Mouse (Mus musculus) common myeloid progenitor, adult 5-6 weeks (primary cell): ENCODE results near the gene Map3k3. TPM values are rescaled to one million over a fixed set of nuclear protein-coding genes. Genes with fewer than 3 reads are reported as not detected.
A peak's percentile ranks its signal among the peaks of the same experiment; 100 is the strongest.
"Not testable (repeated sequence)": the region's sequence is repeated elsewhere in the genome, so short reads cannot be mapped to it uniquely, and the experiment has no call there.

Experiments used
- ATAC-seq: replicated peaks from 2 replicates; pipeline ENCODE4 v1.8.0; 2016; ENCODE audit warnings: low read depth, mild to moderate bottlenecking, moderate TSS enrichment, inconsistent platforms; ENCODE audit not compliant: poor library complexity, severe bottlenecking
- total RNA-seq: library from RNA; stranded (forward); fragments of 200-1000, 187-1606 nt; gene quantifications from 2 replicates; pipeline ENCODE4 v1.2.3, GENCODE M21; 2017

Gene Map3k3
- total RNA-seq, 1 experiment from 2014 or later: 28.0 TPM

DNA sequence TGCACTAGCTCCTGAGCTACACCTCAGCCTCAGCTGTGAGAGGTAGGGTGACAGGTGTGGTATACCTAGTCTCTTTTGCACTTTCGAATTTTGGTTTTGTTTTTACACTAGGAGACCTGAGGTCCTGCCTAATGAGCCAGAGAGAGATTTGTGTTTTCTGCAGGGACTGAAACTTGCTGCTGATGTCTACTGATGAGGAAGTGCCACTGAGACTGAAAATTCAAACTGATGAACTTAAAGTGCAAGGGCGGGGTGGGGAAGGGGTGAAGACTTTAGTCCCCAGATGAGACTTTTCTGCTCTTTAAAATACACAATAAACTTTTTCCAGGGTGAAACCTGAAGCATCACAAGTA lies 96.0 kb downstream of the Map3k3 start:
- no peak for ATAC-seq

DNA sequence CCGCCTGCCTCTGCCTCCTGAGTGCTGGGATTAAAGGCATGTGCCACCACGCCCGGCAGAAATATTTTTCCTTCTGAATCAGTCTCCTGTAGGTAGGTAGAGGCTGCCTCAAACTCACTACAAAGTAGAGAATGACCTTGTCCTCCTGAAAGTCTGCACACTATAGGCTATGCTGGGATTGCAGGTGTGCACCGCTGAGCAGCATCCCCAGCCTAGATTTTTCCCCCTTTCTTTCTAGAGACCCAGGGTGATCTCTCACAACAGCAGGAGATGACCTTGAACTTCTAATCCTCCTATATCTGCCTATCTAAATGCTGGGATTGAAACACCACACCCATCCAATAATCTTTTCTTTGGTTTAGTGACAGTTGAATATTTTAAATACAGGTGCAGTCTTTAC lies 102.9 kb downstream of the Map3k3 start:
- no peak for ATAC-seq

DNA sequence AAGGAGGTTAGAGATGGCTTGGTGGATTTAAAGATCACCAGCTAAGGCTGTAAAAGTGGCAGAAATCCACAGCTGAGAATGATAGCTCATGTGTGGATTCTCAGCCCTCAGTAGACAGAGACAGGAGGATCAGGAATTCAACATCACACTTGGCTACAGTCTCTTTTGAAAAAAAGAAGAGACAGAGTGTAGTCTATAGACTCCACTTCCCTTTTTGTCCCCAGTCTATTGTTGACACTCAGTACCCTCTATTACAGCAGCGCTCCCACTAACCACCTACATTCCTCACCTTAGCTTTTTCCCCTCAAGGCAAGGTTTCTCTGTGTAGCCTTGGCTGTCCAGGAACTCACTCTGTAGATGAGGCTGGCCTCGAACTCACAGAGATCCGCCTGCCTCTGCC lies 107.3 kb downstream of the Map3k3 start:
- no peak for ATAC-seq

DNA sequence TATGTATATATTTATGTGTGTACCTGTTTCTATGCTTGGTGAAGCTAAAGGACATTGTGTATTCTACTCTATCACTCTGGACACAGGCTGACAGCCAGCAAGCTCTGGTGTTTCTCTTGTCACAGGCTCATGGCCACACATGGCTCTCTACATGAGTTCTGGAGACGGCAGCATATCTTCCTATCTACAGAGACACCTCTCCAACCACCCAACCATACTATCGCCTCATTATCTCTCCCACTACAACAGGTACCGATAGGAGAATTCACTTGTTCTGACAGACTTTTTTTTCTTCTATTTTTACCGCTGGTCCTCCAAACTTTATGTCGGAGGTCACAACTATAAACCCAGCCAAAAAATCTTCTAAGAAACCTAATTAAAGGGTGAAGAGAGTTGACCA lies 107.8 kb downstream of the Map3k3 start:
- no peak for ATAC-seq

DNA sequence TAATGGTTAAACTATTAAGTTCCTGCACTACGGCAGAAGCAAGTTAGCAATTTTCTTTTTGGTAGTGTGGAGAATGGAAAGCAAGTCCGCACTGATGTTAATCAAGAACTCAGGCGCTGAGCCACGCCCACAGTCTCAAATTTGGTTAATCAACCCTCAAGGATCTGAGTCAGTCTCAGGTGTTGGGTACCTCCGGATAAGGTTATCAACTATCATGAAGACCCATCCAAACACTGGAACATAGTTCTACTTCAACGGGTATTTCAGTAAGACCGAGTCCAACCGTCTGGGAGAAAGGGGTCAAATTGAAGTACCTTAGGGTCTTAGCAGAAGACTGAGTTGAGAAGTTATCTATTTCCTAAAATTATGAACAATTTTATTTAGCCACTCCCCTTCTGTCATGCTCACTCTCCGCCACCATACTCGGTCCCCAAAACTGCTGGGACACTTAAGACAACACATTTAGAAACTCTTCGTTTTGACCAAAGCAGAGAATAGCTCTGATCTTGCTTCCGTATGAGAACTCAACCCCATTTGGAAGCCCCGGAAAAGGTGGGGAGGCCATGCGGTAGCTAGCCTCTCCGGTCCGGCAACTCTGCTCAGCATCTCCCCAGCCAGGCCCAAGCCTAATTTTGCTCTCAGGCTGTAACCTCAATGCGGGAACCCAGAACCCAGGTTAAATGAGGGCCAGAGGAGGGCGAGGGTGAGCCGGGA lies 108.4 kb downstream of the Map3k3 start:
- ATAC-seq: peak; percentile 27

DNA sequence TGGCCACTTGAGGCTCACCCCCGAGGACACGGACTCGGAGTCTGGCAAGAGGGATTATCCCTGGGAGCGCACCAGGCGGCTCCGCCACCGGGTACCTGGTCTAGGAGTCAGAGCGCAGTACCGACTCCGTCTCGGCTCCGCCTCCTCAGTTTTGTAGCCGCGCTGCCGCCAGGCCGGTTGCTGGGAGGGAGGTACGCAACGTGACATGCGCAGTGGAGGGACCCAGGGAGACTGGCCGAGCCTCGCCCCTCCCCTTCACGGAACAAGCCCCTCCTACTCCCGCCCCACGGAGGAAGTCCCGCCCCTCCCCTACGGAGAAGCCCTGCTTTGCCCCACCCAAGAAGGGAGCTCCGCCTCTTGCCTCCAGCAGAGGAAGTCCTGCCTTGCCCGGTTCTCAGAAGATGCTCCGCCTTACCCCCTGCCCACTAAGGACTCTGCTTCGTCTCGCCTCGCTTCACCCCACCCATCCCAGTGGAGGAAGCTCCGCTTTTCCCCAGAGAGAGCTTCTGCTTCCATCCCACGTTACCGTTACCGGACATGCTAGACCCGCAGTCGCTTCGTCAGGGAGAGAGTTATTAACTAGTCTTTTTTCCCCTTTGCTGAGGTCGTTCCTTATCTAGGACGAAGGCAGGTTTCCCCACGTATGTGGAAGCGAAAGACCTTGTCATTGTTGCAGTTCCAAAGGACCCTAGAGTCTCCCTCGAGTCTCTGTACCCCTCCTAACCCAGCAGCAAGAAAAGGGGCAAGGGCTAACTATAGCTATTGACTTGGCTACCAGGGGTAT lies 109.2 kb downstream of the Map3k3 start:
- ATAC-seq: peak; percentile 93

DNA sequence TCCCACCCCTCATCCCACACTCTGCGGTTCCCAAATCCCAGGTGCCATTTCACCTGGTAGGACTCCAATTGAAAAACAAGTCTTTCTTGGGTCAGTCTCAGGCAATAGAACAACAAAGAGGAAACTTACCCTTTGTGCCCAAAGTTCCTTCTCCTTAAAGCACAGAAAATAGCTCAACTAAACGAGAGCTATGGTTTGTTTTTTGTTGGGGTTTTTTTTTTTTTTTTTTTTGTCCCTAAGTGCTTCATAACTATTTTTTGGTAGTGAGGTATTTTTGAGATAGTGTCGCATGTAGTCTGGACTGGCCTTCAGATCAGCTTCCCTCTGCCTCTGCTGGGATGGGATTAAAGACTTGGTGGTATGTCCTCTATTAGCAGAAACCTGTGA lies 109.7 kb downstream of the Map3k3 start:
- ATAC-seq: no peak

DNA sequence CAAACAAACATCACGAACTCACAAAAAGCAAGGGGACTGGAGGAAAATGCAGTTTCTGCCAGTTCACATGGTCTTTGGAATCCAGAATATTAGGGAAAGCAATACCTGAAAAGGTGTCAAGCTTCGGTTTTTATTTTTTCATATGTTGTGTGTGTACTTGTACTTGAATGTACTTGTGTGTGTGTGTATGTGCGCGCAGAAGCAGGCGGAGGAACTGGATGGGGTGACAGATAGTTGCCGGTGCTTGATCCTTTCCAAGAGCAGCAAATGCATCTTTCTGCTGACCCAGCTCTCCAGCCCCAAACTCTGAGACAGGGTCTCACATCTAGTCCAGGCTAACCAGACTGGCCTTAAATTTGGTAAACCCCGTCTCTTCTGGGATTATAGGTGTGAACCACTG lies 110.5 kb downstream of the Map3k3 start:
- no peak for ATAC-seq

DNA sequence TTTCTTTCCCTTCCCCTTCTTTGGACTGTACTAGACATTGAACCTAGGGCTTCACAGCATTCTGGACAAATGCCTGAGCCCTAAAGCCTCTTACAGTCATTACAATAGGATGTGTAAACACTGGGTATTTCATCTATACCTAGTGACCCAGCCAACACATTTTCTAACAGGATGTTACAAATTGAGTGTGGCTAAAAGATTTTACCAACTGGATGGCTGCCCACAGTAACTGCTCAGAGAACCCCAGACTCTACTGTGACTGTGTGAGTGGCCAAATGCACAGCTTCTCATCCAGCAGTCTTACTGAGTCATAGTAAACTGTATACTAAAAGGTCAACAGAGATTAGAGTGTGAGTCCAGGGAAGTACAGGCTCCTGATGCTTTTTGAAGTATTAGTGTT lies 110.9 kb downstream of the Map3k3 start:
- no peak for ATAC-seq

DNA sequence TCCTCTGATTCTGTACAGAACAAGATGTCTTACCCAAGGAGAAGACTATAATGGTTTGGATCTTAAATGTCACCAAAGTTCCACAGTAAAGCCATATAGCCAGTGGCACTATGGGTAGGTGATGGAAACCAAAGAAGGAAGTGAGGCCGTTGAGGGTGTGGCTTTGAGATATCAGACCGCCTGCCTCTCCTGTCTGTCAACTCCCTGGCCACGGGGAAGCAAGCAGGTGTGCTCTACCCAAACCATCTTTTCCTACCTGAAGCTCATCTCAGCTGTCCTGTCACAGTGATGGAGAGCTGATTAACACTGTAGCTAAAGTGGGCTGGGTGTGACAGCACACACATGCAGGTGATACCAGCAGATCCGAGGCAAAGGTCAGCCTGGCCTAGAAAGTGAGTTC lies 113.9 kb downstream of the Map3k3 start:
- ATAC-seq: no peak

DNA sequence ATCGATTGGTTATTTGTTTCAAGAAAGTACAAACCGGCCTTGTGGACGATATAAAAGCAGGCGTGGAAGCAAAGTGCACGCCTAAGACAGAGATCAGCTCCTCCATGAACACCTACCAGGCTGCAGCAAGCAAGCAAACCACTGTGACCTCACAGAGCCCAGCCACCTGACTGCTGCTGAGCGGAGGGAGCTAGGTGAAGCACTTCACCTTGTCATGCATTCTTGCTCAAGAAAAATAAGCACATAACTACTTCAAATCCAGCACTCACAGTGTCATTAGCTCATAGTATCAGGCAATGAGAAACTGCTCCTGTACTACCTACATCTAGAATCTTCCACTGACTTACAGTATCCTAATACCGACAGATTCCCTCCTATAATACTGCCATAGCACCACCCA lies 115.6 kb downstream of the Map3k3 start:
- ATAC-seq: not testable (repeated sequence)

DNA sequence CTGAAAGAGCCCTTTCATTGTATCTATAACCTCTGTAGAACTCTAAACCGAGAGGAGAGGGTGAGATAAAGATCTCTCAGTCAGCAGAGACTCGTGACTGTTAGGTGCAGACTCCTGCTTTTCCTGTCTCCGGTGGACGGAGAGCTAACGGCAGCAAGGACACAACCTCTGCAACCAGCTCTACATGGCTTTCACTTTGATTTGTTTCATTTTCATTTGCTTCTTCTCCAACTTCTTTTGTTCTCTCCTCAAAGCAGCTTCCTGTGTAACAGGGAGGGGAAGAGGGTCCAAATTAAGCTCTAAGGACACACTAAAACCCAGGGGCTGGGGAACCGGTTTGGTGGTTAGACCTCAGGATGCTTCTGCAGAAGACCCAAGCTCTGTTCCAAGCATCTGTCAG lies 116.3 kb downstream of the Map3k3 start:
- peak; percentile 15; the same call in 1 of the 2 replicates for ATAC-seq

DNA sequence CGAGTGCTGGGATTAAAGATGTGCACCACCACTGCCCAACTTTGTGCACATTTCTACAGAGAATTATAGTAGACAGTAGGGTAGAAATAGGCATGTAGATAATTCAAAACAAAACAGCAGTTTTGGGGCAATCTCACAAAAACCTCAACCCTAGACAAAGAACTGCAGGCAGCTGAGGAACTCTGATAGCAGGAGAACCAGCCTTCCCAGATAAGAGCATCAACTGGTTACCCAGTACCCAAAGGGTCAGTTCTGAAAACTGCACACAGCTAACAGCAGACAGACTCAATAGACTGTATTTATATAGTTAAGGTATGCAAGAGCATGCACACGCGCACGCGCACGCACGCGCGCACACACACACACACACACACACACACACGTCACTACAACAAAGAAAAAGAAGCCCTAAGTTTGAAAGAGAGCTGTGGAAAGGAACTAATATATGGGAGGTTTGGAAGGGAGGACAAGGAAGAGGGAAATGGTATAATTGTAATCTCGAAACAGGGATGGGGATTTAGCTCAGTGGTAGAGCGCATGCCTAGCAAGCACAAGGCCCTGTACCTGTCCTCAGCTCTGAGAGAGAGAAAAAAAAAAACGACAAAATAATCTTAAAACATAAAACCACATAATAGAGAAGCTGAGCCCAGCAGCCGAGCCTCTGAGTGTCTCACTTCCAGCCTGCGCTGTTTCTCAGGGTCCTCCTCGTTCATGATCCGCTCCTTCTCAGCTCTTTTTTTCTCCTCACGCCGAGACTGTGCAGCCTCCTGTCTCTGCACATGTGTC lies 117.1 kb downstream of the Map3k3 start:
- ATAC-seq: peak; percentile 48

DNA sequence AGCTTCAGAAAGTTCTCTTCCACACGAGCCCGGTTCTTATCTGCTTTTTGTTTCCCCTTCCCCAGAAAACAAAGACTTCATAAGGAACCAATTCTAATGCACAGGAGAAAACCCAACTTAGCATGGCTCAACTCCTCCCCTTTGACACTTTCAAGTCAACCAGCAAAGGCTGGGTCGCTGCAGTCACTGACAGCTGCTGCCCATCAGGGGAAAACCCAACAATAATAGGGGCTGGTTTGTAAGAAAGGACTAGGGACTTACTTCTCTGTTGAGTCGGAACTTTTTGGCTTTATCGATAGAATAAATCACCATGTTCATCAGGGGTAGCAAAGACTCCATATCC lies 117.7 kb downstream of the Map3k3 start, which contains the start of gene Strada:
Gene Strada (minus strand): TSS at position 46 of the 343 bp plus-strand sequence.
- 0 out of 2 replicates have a peak, but pooled peaks have one; percentile 13 for ATAC-seq

Other genes with a start within 250 kb of the Map3k3 start
- 1.4 and 2.2 TPM in 2 replicates for gene Cyb561, start 131.3 kb upstream of the Map3k3 start, total RNA-seq
- gene Ace, start 116.7 kb upstream of the Map3k3 start, total RNA-seq: 0.19 and 0.27 TPM in 2 replicates
- not detected in 2 replicates for gene Ace3, start 89.9 kb upstream of the Map3k3 start, total RNA-seq
- gene Kcnh6, start 76.5 kb upstream of the Map3k3 start, total RNA-seq: not detected in 2 replicates
- gene Dcaf7, start 47.7 kb upstream of the Map3k3 start, total RNA-seq: 56.2 and 68.3 TPM in 2 replicates
- 14.5 and 21.1 TPM in 2 replicates for gene Taco1, start 18.6 kb upstream of the Map3k3 start, total RNA-seq
- not detected in 2 replicates for gene Gm10840, start 76.2 kb downstream of the Map3k3 start, total RNA-seq
- 22.7 and 26.6 TPM in 2 replicates for gene Limd2, start 76.2 kb downstream of the Map3k3 start, total RNA-seq
- 22.1 and 25.4 TPM in 2 replicates for gene Strada, start 117.6 kb downstream of the Map3k3 start, total RNA-seq
- gene Ccdc47, start 131.7 kb downstream of the Map3k3 start, total RNA-seq: 170 and 212 TPM in 2 replicates
- gene Ddx42, start 132.3 kb downstream of the Map3k3 start, total RNA-seq: 86.2 and 103 TPM in 2 replicates
- 172 and 203 TPM in 2 replicates for gene Ftsj3, start 171.5 kb downstream of the Map3k3 start, total RNA-seq
- gene Psmc5, start 171.5 kb downstream of the Map3k3 start, total RNA-seq: 102 and 109 TPM in 2 replicates
- gene Smarcd2, start 188.4 kb downstream of the Map3k3 start, total RNA-seq: 211 and 253 TPM in 2 replicates
- 3.1 and 3.3 TPM in 2 replicates for gene Tcam1, start 192.1 kb downstream of the Map3k3 start, total RNA-seq
- not detected in 2 replicates for gene Gh, start 217.3 kb downstream of the Map3k3 start, total RNA-seq
- gene Cd79b, start 230.1 kb downstream of the Map3k3 start, total RNA-seq: 16.6 and 19.8 TPM in 2 replicates